Mouse (Mus musculus) embryonic stem cell, embryonic (primary cell): ENCODE data around the gene Alcam.

Experiments used
- CTCF ChIA-PET, 4 experiments: fragments of 300-600 bp in 2 of 4; fragments of 350-600 bp in 2 of 4; sonication (Branson Sonifier 250); formaldehyde crosslinking; loops; one replicate each; lab custom pipeline; 2022; ENCODE audit warnings: inconsistent platforms in 2 of 4; lab: Charles Lee
- POLR2A ChIA-PET, 4 experiments: fragments of 300-600 bp in 2 of 4; fragments of 350-600 bp in 2 of 4; sonication (Branson Sonifier 250); formaldehyde crosslinking; loops; one replicate each; lab custom pipeline; 2022; ENCODE audit warnings: antibody characterized with exemption in 4 of 4, inconsistent platforms in 1 of 4; lab: Charles Lee

Gene Alcam

DNA sequence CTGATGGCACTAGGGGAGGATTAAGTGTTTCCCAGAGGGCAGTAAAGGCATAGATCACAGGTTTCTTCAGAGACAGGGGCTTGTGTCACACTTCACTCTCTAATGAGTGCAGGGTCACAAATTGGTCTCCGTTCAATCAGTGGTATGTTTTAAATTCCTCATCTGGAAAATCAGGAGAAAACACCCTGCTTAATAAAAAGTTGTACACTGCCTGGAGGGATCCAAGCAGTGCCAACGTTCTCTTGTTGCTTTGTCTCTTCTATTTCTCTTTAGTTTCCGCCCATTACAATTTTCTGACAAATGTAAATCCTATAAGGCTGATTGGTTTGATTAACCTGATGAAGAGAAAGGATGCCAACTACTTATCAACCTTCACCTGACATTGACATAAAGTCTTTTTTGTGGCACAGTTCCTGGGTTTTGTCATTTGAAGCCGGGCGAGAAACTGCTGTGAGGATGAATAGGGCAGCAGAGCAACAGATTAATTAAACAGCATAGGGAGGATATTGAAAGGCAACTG lies 67.0 kb downstream of the Alcam start:
- CTCF ChIA-PET, result interaction anchor here in 1 of 4 experiments (1.0 kb wide), 1 partner anchor 12 kb away, joined by 3 read pairs; no protein-coding TSS in a partner anchor
- POLR2A ChIA-PET, result no interaction called here

DNA sequence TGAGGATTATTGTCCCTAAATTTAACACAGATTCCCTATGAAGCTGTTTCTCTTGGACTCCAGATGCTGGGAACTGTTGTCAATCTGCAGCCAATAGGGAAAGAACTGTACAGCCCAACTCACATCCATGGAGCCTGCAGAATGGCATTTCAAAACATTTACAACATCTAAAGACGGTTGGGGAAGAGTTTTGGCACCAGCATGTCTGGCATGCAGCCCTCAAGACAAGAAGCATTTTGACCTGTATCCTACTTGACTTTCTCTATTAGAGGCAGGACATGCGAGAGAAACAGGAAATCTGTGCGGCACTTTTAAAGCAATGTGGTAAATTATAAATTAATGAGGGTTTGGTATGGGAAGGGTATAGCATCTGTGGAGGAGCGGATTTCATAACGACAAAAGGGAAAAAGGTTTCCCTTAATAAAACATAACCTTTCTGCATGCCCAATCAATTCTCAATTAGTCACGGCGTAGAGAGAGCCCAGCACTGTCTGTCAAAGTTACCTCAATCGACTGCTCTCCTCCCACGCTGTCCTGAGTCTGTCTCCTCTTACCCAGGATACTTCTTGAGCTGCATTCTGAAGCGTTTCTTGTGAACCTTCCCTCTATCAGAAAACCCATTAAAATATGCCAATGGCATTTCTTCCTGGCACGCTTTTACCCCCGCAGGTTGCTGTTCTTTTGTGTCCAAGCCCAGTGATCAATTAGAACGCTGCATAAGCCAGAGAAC lies 70.3 kb downstream of the Alcam start:
- CTCF ChIA-PET, result no interaction called here
- POLR2A ChIA-PET, result no interaction called here

DNA sequence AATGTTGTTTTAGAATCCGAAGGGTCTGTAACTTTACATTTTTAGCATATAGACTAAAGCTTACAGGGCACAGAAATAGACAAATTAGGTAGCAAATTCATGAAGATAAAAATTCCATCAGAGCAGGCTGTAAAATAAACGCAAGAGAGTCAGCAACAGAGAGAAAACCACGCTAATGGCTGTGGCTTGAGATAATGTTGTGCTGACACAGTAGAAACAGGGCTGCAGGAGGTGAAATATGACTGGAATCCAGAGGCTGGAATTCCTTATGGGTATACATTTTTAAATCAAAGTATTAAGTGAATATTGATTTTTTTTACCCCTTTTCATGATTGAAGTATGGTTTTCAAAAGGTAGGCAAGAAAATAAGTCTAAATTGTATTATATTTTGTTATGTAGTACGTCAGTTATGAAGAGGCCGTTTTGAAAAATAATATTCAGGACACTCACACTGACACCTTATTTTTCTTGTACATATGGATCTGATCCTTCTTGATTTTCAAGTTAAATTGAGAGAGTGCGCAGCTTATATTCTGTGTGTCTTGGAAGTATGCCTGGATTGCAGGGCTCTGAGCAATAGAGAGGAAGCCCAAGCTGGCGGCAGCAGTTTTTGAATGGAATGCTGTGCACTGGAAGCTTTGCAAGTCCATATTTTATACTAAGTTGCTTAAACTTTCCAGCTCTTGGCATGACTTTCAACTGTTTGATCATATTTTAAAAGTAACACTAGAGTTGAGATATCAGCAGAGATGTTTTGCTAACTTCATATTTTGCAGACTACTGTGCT lies 74.9 kb downstream of the Alcam start:
- CTCF ChIA-PET, result no interaction called here
- POLR2A ChIA-PET, result no interaction called here

DNA sequence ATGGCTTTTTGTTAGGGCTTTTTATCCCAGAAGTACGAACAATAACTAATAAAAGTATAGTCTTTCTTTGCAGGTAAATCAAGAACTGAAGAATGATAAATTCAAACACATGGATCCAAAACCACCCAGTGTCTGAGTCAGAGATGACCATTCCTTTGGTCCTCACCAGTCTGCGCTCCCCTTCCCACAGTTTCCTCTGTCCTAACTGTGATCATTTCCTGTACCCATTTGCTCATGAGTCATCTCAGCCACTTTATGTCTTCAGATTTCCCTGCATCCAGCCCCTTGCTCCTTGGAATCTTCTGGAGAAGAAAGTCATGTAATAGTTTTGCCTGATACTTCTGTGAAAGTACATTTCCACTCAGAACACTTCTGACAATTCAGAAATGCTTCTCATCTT lies 77.0 kb downstream of the Alcam start:
- POLR2A ChIA-PET, result no interaction called here

DNA sequence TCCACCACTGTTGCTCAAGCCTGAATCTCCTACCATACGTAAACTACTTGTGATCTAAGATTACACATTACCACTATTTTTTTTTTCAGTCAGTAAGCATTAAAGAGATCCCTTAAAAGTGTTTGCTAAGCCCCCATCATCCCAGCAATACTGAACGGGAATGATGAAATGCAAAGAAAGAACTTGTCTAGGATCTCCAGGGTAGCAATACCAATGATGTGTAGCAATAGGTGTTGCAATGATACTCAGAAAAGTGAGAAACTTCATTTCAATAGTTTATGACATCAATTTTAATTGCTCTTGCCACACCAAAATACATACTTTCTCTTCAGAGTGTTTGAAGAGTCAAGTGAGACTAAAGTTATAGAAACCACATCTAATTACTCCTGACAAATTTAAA lies 81.9 kb downstream of the Alcam start:
- POLR2A ChIA-PET, result no interaction called here
- CTCF ChIA-PET, result no interaction called here

More for the DNA sequence above, 77.0 kb downstream of the Alcam start:
- CTCF ChIA-PET, result no interaction called here

DNA sequence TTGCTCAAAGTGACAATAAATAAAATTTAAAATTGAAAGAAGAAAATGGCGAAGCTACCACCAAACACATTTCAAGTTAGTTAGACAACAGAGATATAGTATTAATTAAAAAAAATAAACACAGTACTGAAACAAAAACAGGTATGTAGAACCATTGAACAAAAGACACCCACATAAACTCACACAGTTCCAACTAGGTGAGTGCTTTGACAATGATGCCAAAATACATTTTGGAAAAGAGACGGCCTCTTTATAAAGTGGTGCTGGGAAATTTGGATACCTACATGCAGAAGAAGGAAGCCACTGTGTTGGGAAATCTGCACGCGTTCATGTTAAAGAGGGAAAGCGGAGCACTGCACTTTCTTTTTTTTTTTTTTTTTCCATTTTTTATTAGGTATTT lies 85.4 kb downstream of the Alcam start:
- CTCF ChIA-PET, result no interaction called here

DNA sequence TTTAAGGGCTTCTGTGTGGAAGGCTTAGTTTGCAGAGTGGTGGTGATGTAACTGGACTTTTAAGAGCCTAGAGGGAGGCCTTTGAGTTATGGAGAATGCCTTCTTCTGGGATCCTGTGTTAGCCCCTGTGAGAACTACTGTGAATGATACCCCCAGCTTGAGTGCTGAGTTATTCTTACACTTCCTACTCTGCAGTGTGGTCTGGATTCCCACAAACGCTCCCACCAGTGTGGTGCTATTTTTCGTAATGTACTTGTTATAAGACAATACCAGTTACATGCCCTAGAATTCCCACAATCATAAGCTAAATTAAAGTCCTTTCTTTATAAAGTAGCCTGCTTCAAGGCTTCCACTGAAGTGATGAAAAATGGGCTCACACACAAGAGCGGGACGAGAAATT lies 87.0 kb downstream of the Alcam start:
- CTCF ChIA-PET, result no interaction called here

More for the DNA sequence above, 85.4 kb downstream of the Alcam start:
- POLR2A ChIA-PET, result no interaction called here

DNA sequence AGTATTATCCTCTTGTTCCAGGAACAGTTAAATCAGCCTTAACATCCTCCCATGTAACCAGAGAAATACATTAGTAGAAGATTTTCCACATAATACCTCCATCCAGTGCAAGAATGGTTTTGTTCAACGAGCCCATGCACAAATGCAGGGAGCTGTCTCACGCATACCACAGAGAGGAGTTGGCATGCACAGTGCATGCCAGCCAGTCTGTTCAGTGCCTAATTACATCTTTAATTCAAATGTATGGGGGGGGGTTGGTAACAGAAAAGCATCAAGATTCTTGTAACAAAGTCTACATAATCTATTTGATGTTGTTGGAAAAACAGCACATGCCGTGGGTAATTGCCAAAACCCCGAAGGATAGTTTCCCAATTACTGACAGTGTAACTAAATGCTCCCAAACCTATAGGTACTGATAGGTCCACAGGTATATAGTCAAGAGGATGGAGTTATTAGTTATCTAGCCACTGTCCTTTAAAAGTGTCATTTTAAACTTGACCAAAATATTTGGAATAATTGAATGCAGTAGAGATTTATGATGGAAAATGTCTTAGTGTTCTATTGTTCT lies 89.8 kb downstream of the Alcam start:
- CTCF ChIA-PET, result no interaction called here
- POLR2A ChIA-PET, result interaction anchor here in 1 of 4 experiments (1.2 kb wide), 1 partner anchor 11 kb away, joined by 4 read pairs; no protein-coding TSS in a partner anchor

More for the DNA sequence above, 87.0 kb downstream of the Alcam start:
- POLR2A ChIA-PET, result interaction anchor here in 1 of 4 experiments (0.6 kb wide), 1 partner anchor 17 kb away, joined by 3 read pairs; no protein-coding TSS in a partner anchor

DNA sequence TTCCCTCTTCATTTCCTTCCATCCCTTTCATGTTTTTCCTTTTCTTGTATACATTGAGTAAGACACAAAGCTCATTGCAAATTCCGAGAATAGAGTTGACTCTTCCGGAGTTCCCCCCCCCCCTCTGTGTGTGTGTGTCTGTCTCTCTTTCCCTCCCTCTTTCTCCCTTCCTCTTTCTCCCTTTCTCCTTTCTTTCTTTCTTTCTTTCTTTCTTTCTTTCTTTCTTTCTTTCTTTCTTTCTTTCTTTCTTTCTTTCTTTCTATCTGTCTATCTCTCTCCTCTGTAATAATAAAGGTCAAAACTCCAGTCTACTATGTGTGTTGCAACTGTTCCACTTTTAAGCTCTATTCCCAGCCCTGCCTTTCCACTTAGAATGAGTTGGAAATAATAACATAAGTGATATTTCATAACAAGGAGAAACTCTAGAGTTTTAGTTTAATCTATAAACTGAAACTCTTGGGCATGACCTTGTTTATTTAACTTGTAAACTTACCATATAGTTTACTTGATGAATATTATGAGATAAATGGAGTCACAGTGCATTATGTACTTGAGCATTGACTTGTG lies 110.3 kb downstream of the Alcam start:
- ChIA-PET CTCF (interaction anchor here in 1 of 4 experiments (0.7 kb wide), 1 partner anchor 47 kb away, joined by 18 read pairs; no protein-coding TSS in a partner anchor), POLR2A (no interaction called here)

DNA sequence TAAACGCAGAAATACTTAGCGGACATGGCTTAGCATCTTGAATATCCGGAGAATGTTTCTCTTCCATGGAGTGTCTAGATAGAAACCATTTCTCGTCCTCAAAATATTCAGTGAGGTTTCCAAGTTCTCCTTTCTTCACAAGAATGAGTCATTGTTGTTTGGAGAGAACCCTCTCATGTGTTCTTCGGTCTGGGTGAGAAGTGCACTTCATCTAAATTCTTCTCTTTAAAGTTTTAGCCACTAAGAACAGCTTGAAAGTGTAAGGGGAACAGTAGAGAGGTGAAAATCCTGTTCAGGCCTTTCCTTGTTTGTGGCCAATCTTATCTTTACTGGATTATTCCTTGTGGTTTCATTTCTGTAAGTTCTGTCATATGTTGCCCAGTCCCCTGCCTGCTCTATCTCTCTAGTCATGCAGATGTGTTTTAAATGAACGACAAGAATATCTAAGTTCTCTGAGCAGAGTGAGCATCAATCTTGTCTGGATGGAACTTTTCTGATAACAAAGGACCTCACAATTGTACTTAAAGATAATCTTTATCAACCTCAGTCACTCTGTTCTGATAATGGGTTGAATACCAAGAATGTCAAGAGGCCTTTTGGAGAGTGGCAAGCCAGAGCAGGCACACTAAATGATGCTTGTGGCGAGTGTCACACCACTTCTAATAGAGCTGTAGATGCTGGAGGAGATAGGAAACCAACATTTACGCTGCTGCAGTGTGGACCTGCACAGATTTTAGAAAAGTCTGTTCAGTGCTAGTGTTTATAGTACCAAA lies 111.0 kb downstream of the Alcam start:
- ChIA-PET POLR2A (no interaction called here), CTCF (interaction anchor here in 1 of 4 experiments (0.7 kb wide), 1 partner anchor 48 kb away, joined by 18 read pairs; no protein-coding TSS in a partner anchor)

DNA sequence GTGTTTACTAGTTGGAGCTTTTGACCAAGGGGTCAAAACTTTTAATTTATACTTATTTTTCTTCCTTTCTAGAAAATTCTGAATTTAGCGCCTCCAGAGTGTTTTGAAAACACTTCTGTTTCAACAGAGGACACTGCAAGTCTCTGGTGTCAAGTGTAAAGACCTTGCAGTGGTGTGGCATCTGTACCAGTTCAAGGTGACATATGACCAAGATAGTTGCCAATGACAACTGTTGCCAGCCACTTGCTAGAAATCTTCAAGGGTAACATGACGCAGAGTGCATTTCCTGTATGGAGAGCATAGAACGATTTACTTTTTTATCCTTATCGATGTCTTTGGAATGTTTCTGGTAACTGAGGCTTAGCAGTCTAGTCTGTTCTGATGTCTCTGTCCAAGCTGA lies 119.8 kb downstream of the Alcam start:
- ChIA-PET CTCF (no interaction called here), POLR2A (no interaction called here)

DNA sequence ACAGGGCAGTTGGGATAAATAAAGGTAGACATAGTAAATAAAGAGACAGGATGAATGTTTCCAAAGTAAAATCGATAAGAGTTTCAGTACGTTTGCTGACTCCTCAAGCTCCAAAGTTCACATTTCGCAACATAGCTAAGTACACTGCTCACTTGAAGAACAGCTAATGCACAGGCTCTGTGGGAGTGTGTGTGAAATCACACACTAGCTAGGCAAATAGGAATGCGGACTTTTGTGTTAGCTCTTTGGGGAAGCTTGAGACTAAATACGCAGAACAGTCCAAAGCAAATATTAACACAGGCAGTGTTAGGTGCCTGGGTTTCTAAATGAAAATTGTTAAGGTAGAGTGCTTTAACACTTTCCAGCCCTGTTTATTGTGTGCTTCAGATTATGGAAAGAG lies 120.2 kb downstream of the Alcam start:
- CTCF ChIA-PET, result no interaction called here
- POLR2A ChIA-PET, result no interaction called here

DNA sequence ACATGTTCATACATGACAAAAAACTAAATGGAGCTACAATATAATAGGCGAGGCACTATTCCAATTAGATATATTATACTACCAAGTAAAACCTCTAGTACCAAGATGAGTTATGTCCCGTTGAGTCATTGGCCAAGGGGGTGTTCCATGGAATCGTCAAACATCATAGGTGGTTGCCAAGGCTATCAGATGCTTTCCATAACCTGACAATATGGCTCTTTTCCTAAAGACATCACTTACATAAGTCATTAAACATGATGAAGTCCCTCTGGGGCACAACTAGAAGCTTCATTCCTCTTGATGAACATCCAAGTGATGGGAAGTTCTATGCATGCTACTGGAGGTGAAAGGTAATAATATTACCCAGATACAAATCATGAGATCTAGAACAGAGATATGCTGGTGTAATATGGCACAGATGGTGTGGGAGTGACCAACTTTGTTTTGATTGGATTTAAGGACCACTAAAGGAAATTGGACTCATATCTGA lies 122.5 kb downstream of the Alcam start:
- CTCF ChIA-PET, result no interaction called here
- POLR2A ChIA-PET, result no interaction called here

DNA sequence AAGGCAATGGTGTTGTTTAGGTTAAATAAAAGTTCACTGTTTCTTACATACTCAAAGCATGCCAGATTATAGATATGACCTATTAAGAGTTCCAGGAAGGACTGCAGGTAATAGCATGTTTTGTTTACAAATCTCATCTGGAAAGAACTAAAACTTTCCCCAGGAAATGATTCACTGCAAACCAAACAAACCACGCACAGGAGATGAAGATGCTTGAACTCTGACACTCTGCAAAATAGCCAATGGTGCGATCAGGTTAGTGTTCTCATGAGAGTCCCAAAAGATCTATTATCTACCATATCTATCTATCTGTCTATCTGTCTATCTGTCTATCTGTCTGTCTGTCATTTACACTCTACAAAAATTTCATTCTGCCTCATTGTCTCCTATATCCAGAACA lies 124.5 kb downstream of the Alcam start:
- ChIA-PET POLR2A (no interaction called here), CTCF (no interaction called here)

DNA sequence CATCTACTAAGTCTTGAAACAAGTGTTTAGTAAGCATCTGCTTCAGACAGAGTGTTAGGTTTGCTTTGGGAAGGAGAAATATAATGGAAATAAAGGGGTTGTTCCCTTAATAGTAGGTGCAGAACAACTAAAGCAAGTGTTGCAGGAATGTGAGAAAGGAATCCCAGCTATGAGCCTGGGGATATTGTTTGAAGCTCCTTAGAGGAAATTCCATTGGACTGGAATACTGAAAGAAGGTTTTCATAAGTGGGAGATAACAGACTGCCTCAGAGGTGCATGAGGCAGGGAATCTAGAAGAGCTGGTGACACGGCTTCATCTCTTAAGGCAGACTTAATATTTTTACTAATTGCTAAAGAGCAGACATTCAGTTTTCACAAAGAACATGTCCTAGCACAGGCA lies 134.6 kb downstream of the Alcam start:
- CTCF ChIA-PET, result no interaction called here
- POLR2A ChIA-PET, result no interaction called here

DNA sequence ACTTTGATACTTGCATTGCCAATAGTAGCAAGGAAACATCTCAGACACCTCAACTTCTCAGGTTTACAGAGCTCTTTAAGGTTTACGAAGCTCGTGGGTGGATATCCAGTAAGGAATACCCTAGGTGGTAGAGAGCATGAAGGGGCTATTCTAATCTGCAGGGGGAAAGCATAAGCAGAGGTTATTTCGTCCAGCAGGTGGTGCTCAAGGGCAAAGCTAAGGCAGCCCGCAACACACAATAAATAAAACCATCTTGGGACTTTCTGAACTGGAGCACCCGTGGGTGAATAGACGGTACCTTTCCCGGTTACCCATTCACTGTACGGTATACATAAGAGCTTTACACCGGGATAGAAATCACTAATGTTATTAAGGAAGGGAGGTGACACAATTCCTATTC lies 142.8 kb downstream of the Alcam start:
- ChIA-PET POLR2A (no interaction called here), CTCF (no interaction called here)

DNA sequence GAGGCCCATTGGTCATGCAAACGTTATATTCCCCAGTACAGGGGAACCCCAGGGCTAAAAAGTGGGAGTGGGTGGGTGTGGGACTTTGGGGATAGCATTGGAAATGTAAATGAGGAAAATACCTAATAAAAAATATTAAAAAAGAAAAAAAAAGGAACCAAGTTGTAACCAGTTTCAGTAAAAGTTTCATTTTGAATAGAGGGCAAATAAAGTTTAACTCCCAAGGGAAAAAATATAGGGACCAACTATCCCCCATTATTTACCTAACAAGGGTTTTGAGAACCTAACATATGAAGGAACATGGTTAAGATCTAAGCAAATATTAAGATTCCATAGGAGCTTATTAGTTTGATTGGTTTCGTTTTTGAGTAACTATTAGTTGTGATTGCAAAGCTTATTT lies 146.9 kb downstream of the Alcam start:
- ChIA-PET POLR2A (no interaction called here), CTCF (no interaction called here)

DNA sequence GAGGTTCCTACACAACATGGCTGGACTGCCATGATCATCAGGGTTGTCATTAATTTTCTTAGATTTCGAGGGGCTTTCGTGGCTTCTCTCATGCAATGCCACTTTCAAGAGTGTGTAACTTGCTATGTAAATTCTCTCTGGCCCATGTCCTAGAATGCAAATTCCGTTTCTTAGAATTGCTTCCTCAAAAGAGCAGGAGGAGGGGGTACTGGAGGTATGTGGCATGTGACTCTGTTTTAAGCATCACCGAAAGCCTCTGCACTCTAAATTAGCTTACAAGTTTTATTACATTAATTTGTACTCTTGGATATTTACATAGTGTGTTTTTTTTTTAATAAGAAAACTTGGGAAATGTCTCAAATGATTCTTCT lies 150.4 kb downstream of the Alcam start:
- ChIA-PET POLR2A (no interaction called here), CTCF (no interaction called here)
